Mouse (Mus musculus) liver, embryonic 16.5 days (tissue): ENCODE measurements around the gene Chst8. TPM values are rescaled to one million over a fixed set of nuclear protein-coding genes. Genes with fewer than 3 reads are reported as not detected.

Source experiments
- ATAC-seq: fragments of 200-750 bp; cut with Nextera tagmentation; 2 replicates; pipeline ENCODE4 v1.8.0; 2017; ENCODE audit warnings: low read depth, mild to moderate bottlenecking, moderate number of reproducible peaks, moderate library complexity
- H3K27ac ChIP-seq: fragments of 300-500 bp; sonication (generic); 2 replicates; pipeline ENCODE4 v1.5.1; 2014; ENCODE audit warnings: mild to moderate bottlenecking, low read length
- H3K27me3 ChIP-seq: fragments of 300-500 bp; sonication (generic); 2 replicates; pipeline ENCODE4 v1.6.1; 2014; ENCODE audit warnings: low read depth, low read length, mixed read lengths; ENCODE audit not compliant: control insufficient read depth, insufficient read depth
- H3K36me3 ChIP-seq: fragments of 300-500 bp; sonication (generic); 2 replicates; pipeline ENCODE4 v1.6.1; 2014; ENCODE audit warnings: mild to moderate bottlenecking; ENCODE audit not compliant: control insufficient read depth, insufficient read depth
- H3K4me1 ChIP-seq: fragments of 300-500 bp; sonication (generic); 2 replicates; pipeline ENCODE4 v1.6.1; 2014; ENCODE audit warnings: low read depth, low read length, mixed read lengths; ENCODE audit not compliant: control insufficient read depth
- H3K4me2 ChIP-seq: fragments of 300-500 bp; sonication (generic); 2 replicates; pipeline ENCODE4 v1.6.1; 2014; ENCODE audit warnings: low read depth, low read length, mixed read lengths
- H3K4me3 ChIP-seq: fragments of 300-500 bp; sonication (generic); 2 replicates; pipeline ENCODE4 v1.5.1; 2014; ENCODE audit warnings: low read depth, mild to moderate bottlenecking, low read length
- H3K9ac ChIP-seq: fragments of 300-500 bp; sonication (generic); 2 replicates; pipeline ENCODE4 v1.6.1; 2014; ENCODE audit warnings: low read depth, low read length
- H3K9me3 ChIP-seq: fragments of 300-500 bp; sonication (generic); replicated peaks from 2 replicates; pipeline ENCODE4 v1.6.1; 2016; ENCODE audit warnings: low read length; ENCODE audit not compliant: control insufficient read depth
- WGBS: fragments of 180-500 bp; shearing (Covaris S2); extraction: QIAGEN DNeasy Blood & Tissue Kit; methylation state at CpG from one replicate; pipeline ENCODE4 v1.1.7; 2014; ENCODE audit not compliant: insufficient replicate concordance; 5-methylcytosine and 5-hydroxymethylcytosine counted together
- polyA plus RNA-seq: library from polyadenylated mRNA; unstranded; fragments of >200 nt; fragmentation: Nextera tagmentation; extraction: Ambion mirVana; gene quantifications from 2 replicates; pipeline ENCODE4 v1.2.1, GENCODE M21; 2015

The Chst8 gene
- polyA plus RNA-seq, 1 experiment from 2014 or later, result 0.33 TPM

DNA sequence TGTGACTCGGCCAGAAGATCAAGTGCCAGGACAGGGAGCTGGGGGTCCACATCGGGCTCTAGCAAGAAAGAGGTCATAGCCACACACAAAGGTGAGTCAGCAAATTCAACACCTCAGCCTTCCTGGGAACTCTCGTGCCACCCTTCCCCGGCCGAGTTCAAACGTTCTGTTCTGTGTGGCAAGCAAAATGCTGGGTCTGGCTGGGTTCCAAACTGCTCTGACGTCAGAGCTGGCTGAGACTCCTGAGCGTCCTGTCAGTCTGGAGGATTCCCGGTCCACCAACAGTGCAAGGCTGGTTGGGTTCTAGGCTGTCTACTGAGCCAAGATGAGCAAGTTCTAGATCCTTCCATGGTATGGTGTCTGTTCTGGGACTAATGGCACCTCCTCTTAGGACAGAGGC lies 165.5 kb downstream of the Chst8 start:
- 57% methylated on average over 9 of the region's 9 CpGs for WGBS
- H3K36me3 ChIP-seq, result no peaks in the 10 kb centered on the region; the same call in 1 of the 2 replicates
- ATAC-seq, result no peak
- no peaks in the 10 kb centered on the region for H3K9me3 ChIP-seq
- peaks cover 2% of the 10 kb centered on the region; the same call in 1 of the 2 replicates for H3K27me3 ChIP-seq
- H3K27ac ChIP-seq, result no peak overlapping the region
- no peak overlapping the region for H3K9ac ChIP-seq
- no peaks in the 10 kb centered on the region for H3K4me1 ChIP-seq
- H3K4me2 ChIP-seq, result no peak overlapping the region
- H3K4me3 ChIP-seq, result no peak overlapping the region

DNA sequence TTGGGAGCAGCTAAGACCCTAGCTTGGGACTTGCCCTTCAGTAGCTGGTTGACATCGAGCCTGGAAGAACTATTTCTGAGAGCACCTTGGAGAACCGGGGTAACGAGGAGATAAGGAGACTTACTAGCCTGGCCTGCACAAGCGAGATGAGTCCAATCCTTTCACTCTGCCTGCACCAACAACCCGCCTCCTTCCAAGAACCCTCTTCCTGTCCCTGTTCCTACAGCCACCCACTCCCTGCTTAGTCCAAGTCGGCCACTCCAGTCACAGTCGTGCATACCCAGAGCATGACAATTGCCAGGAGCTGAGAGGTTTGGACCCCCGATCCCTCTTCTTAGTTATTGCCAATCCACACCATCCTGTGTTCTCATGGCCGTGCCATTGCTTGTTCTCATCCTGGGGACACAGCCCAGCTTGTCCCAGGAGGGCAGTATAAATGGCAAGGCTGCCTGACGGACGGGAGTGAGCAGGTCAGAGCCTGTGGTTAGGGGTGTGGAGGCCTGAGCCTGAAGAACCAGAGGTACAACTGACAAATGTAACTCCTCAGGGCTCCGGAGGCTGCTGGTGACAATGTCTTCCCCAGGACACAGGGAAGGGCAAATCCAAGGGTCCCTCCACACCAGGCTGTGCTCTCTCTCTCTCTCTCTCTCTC lies 166.2 kb downstream of the Chst8 start:
- H3K36me3 ChIP-seq, result no peaks in the 10 kb centered on the region; the same call in 1 of the 2 replicates
- H3K4me3 ChIP-seq, result no peak overlapping the region
- no peak for ATAC-seq
- no peaks in the 10 kb centered on the region for H3K27me3 ChIP-seq
- H3K9ac ChIP-seq, result no peak overlapping the region
- H3K4me1 ChIP-seq, result no peaks in the 10 kb centered on the region
- 65% methylated on average over 12 of the region's 12 CpGs for WGBS
- H3K27ac ChIP-seq, result no peak overlapping the region
- H3K9me3 ChIP-seq, result no peaks in the 10 kb centered on the region
- no peak overlapping the region for H3K4me2 ChIP-seq

DNA sequence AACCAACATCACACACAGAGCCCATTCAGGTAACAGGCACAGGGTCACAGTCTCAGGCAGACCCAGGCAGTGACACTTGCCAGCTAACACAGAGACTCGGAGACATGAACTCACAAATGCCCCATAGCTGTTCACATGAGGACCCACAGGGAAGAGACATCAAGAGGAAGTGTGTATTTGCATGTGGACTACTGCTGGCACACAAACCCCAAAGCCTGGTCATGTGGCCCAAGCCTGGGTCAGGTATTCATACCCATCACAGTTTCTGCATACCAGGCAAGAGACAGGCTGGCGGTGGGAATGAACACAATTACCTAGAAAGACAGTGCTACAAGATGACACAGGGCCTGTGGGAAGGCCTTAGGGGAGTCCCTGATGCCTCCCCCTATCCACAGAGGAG lies 166.9 kb downstream of the Chst8 start:
- Histone ChIP-seq H3K4me2 (no peak overlapping the region), H3K4me3 (no peak overlapping the region), H3K27ac (no peak overlapping the region), H3K9ac (no peak overlapping the region), H3K36me3 (no peaks in the 10 kb centered on the region; the same call in 1 of the 2 replicates), H3K9me3 (no peaks in the 10 kb centered on the region), H3K4me1 (no peaks in the 10 kb centered on the region), H3K27me3 (no peaks in the 10 kb centered on the region)
- 65% methylated on average over 2 of the region's 2 CpGs for WGBS
- no peak for ATAC-seq

DNA sequence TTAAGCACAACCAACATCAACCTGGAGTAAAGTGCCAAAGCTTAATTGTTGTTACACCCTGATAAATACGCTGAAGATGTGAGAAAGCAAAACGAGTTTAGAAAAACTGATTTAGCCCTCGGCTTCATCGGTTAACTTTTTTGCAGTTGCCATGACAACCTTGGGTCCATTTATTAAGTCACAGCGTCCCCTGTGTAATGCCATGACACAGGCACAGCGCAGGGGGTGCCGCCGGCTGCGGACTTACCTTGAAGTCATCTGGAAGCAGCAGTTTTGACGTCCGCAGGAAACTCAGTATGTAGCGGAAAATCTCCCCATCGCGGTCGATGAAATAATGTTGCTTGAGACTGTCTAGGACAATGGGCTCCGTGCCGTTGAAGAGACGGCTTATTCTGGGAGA lies 167.9 kb downstream of the Chst8 start:
- Histone ChIP-seq H3K9me3 (no peaks in the 10 kb centered on the region), H3K4me3 (no peak overlapping the region), H3K36me3 (no peaks in the 10 kb centered on the region; the same call in 1 of the 2 replicates), H3K27me3 (no peaks in the 10 kb centered on the region), H3K9ac (no peak overlapping the region), H3K4me2 (no peak overlapping the region), H3K4me1 (no peaks in the 10 kb centered on the region), H3K27ac (no peak overlapping the region)
- WGBS, result 72% methylated on average over 18 of the region's 18 CpGs
- no peak for ATAC-seq

DNA sequence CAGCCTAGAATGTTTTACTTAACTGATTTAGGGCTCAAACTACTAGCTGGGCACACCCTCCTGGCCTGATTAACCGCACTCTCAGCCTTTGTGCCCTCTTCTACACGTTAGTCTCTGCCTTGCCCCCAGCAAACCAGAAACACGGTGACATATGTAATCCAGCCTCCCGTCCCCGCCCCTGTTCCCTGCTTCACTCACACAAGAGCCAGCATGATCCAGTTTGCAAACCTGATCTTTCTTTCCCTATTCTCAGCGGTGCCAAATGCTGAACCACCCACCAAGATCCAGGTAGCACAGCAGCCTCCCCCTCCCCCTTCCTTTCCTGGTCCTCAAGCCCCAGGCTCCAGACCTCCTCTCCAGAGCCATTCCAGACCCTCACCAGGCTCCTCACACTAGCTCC lies 169.2 kb downstream of the Chst8 start:
- 60% methylated on average over 6 of the region's 6 CpGs for WGBS
- Histone ChIP-seq H3K4me1 (no peaks in the 10 kb centered on the region), H3K9ac (no peak overlapping the region), H3K4me2 (no peak overlapping the region), H3K9me3 (no peaks in the 10 kb centered on the region), H3K27me3 (no peaks in the 10 kb centered on the region), H3K36me3 (no peaks in the 10 kb centered on the region; the same call in 1 of the 2 replicates), H3K4me3 (no peak overlapping the region), H3K27ac (no peak overlapping the region)
- ATAC-seq, result no peak

DNA sequence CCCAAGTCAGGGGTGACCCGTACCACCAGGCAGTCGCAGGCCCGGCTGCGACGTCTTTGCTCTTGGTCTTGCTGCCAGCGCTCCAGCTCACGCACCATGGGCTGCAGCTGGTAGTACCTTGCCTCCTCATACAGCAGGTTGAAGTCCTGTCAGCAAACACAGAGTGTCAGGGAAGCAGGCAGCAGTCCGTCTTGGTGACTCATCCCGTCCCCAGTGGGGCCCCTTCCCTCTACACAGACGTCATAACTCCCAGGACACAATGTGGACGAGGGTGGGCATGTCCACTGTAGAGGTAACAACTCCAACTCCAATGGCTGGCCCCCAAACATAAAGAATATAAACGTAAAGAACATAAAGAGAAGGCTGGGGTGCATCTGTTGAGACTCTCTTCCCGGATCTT lies 170.5 kb downstream of the Chst8 start:
- Histone ChIP-seq H3K4me3 (no peak overlapping the region), H3K36me3 (no peaks in the 10 kb centered on the region), H3K9me3 (no peaks in the 10 kb centered on the region), H3K4me2 (no peak overlapping the region), H3K9ac (no peak overlapping the region), H3K4me1 (no peaks in the 10 kb centered on the region), H3K27me3 (no peaks in the 10 kb centered on the region), H3K27ac (no peak overlapping the region)
- 64% methylated on average over 13 of the region's 13 CpGs for WGBS
- no peak for ATAC-seq

- no peak for ATAC-seq
- Histone ChIP-seq H3K4me1 (no peaks in the 10 kb centered on the region), H3K9ac (no peak overlapping the region), H3K4me2 (no peak overlapping the region), H3K36me3 (no peaks in the 10 kb centered on the region), H3K4me3 (no peak overlapping the region), H3K27ac (no peak overlapping the region), H3K9me3 (no peaks in the 10 kb centered on the region), H3K27me3 (no peaks in the 10 kb centered on the region)
- WGBS, result 69% methylated on average over 11 of the region's 11 CpGs
Measured at GRCm38 (mm10) chr7:34639798-34640197, 172.7 kb downstream of the Chst8 start.

- no peak for ATAC-seq
- Histone ChIP-seq H3K27me3 (no peaks in the 10 kb centered on the region), H3K4me1 (no peaks in the 10 kb centered on the region), H3K36me3 (no peaks in the 10 kb centered on the region), H3K9me3 (no peaks in the 10 kb centered on the region), H3K4me2 (no peak overlapping the region), H3K27ac (no peak overlapping the region), H3K4me3 (no peak overlapping the region), H3K9ac (no peak overlapping the region)
- 63% methylated on average over 4 of the region's 4 CpGs for WGBS
Measured at GRCm38 (mm10) chr7:34636661-34637060, 175.8 kb downstream of the Chst8 start.

DNA sequence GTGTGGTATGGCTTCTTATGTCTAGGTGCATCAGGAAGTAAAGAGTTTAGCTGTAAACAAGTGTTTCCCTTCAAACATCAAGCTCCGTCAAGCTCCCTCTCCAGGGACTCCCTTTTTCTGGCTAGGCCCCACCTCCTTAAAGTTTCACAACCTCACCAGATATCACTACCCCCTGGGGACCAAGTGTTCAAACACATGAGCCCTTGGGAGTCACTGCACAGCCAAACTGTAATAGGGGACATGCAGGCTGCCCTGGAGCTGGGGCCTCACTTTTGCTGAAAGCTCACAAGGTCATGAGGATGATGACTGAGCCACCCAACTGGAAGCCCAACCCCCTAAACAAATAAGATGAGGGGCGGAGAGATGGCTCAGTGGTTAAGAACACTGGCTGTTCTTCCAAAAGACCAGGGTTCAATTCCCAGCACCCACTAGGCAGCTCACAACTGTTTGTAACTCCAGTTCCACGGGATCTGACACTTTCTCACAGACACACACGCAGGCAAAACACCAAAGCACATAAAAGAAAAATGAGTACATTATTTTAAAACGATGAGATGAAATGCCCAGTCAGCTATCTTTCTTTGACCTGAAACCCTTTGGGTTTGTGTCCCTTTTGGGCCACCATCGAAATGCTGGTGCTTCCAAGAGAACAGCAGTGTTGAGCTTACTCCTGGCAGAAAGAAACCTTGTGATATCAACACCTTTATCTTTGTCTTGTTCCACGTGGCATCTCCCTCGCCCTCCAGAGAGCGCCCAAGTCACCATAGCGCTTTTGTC lies 179.4 kb downstream of the Chst8 start:
- Histone ChIP-seq H3K27me3 (no peaks in the 10 kb centered on the region), H3K36me3 (no peaks in the 10 kb centered on the region), H3K27ac (no peak overlapping the region), H3K4me1 (no peaks in the 10 kb centered on the region; the same call in 1 of the 2 replicates), H3K9me3 (no peaks in the 10 kb centered on the region), H3K4me3 (no peak overlapping the region), H3K9ac (no peak overlapping the region), H3K4me2 (no peak overlapping the region)
- no peak for ATAC-seq
- 66% methylated on average over 10 of the region's 10 CpGs for WGBS
